In genomic region chr13:42822545-42822944, GRCm38 (mm10) we compare ENCODE assay signal across 9 mouse cellular contexts.
DNase-seq lines count a peak whose midpoint lies in the region; ATAC-seq and TF ChIP-seq lines count a peak whose summit lies in the region.
"Had no signal": no experiment of that assay in that cellular context is flagged by ENCODE, and none has a peak within 500 bp of the region (broad histone marks: within the 10 kb centered on the region; RNA-seq: fewer than 3 reads in every experiment).

No protein-coding gene starts in this region.

- peak; percentile 72 for ATAC-seq in hindbrain, postnatal 0 days
- ATAC-seq in midbrain, embryonic 13.5 days = peak; percentile 83
- no peak for ATAC-seq in erythroblast, adult 5-6 weeks (replicated peaks; ENCODE audit: low FRiP score, poor library complexity, severe bottlenecking)

- H3K27ac ChIP-seq in hindbrain, postnatal 0 days = no peak overlapping the region
- H3K27ac ChIP-seq in midbrain, embryonic 13.5 days = no peak overlapping the region
- H3K27ac ChIP-seq: lung, embryonic 15.5 days had no signal

- no peaks in the 10 kb centered on the region for H3K4me1 ChIP-seq in hindbrain, postnatal 0 days (ENCODE audit: insufficient read depth, low read length)
- peaks cover 17% of the 10 kb centered on the region for H3K4me1 ChIP-seq in midbrain, embryonic 13.5 days (replicated peaks)

- no peaks in the 10 kb centered on the region for H3K36me3 ChIP-seq in hindbrain, postnatal 0 days (ENCODE audit: insufficient read depth, low read length)
- no peaks in the 10 kb centered on the region for H3K36me3 ChIP-seq in midbrain, embryonic 13.5 days
- H3K36me3 ChIP-seq: lung, embryonic 15.5 days had no signal

- no peak overlapping the region for H3K4me3 ChIP-seq in hindbrain, postnatal 0 days (ENCODE audit: low read length)
- H3K4me3 ChIP-seq in midbrain, embryonic 13.5 days (replicated peaks) = no peak overlapping the region
- H3K4me3 ChIP-seq: lung, embryonic 15.5 days had no signal

- no peak overlapping the region for H3K9ac ChIP-seq in hindbrain, postnatal 0 days (replicated peaks; ENCODE audit: low read length)
- no peak overlapping the region for H3K9ac ChIP-seq in midbrain, embryonic 13.5 days (replicated peaks)
- H3K9ac ChIP-seq: lung, embryonic 15.5 days had no signal

- WGBS in hindbrain, postnatal 0 days = 21% methylated on average over 10 of the region's 10 CpGs
- WGBS in midbrain, embryonic 13.5 days = 24% methylated on average over 10 of the region's 10 CpGs

- no peaks in the 10 kb centered on the region for H3K9me3 ChIP-seq in hindbrain, postnatal 0 days (ENCODE audit: low read length)
- H3K9me3 ChIP-seq in midbrain, embryonic 13.5 days = no peaks in the 10 kb centered on the region
- H3K9me3 ChIP-seq: lung, embryonic 15.5 days had no signal

- peak; percentile 82 for DNase-seq in ZHBTc4 (ENCODE audit: low read depth, low spot score)
- peak; percentile 67 for DNase-seq in cerebellum, adult 9-11 months
- DNase-seq in frontal cortex, postnatal 36 days (ENCODE audit: low spot score in 2 of 2) = peak; percentile 87 to 92
- peak; percentile 87 for DNase-seq in hindbrain, postnatal 0 days (ENCODE audit: low spot score)
- peak; percentile 50 to 97 for DNase-seq in left cerebral cortex, adult 8-10 months (ENCODE audit: low spot score in 2 of 2)
- DNase-seq in skeletal muscle tissue, adult 2 months (ENCODE audit: low read depth, low spot score) = peak; percentile 25

- no peaks in the 10 kb centered on the region for H3K27me3 ChIP-seq in hindbrain, postnatal 0 days (ENCODE audit: insufficient read depth, low read length)
- no peaks in the 10 kb centered on the region for H3K27me3 ChIP-seq in midbrain, embryonic 13.5 days
- H3K27me3 ChIP-seq: lung, embryonic 15.5 days had no signal

- H3K4me2 ChIP-seq in hindbrain, postnatal 0 days (ENCODE audit: low read depth, low read length) = no peak overlapping the region
- H3K4me2 ChIP-seq in midbrain, embryonic 13.5 days (replicated peaks) = no peak overlapping the region
- H3K4me2 ChIP-seq: lung, embryonic 15.5 days had no signal

- TF ChIP-seq CTCF in hindbrain, postnatal 0 days (IDR thresholded peaks at IDR 0.05; ENCODE audit: low read depth) = peak; percentile 95

Comparison
In these comparisons a context has a peak if more than half of its experiments do, and no peak if none do; other contexts are left out.
1. DNase-seq: peak in every context shown above with its lines; median percentile 90 in frontal cortex, postnatal 36 days; 87 in hindbrain, postnatal 0 days; 82 in ZHBTc4; 74 in left cerebral cortex, adult 8-10 months; 67 in cerebellum, adult 9-11 months; 25 in skeletal muscle tissue, adult 2 months.